Mouse (Mus musculus) thymus, postnatal 0 days (tissue): ENCODE data around the gene Olfr1408. TPM values are rescaled to one million over a fixed set of nuclear protein-coding genes. Genes with fewer than 3 reads are reported as not detected.

Experiments
- DNase-seq: peaks from one replicate; pipeline ENCODE4 v3.0.0-alpha.2; 2015; ENCODE audit warnings: low spot score
- polyA plus RNA-seq: library from polyadenylated mRNA; unstranded; fragments of >200 nt; fragmentation: Nextera tagmentation; extraction: Ambion mirVana; gene quantifications from 2 replicates; pipeline ENCODE4 v1.2.1, GENCODE M21; 2015

Gene Olfr1408
- not detected in 2 replicates for polyA plus RNA-seq

DNA sequence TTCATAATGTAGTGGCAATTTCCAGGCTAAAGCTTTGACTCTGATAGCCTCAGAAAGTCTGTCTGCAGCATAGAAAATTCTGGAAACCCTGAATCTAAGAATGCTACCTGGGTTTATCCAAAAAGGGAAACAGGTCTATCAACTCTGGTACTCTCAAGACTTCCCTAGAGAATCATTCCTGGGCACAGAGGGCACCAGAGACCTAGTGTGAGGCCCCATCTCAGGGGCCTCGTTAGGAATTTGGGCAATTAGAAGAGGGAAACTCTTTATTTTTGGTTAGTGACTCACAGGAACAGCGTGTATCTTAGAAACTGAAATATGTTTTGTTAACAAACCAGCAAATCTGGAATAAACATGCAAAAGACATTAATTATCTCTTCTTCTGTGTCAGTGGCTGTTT lies at the start of gene Olfr1408:
Gene Olfr1408 (minus strand): TSS at position 101 of the 400 bp plus-strand sequence.
- DNase-seq: no peak

DNA sequence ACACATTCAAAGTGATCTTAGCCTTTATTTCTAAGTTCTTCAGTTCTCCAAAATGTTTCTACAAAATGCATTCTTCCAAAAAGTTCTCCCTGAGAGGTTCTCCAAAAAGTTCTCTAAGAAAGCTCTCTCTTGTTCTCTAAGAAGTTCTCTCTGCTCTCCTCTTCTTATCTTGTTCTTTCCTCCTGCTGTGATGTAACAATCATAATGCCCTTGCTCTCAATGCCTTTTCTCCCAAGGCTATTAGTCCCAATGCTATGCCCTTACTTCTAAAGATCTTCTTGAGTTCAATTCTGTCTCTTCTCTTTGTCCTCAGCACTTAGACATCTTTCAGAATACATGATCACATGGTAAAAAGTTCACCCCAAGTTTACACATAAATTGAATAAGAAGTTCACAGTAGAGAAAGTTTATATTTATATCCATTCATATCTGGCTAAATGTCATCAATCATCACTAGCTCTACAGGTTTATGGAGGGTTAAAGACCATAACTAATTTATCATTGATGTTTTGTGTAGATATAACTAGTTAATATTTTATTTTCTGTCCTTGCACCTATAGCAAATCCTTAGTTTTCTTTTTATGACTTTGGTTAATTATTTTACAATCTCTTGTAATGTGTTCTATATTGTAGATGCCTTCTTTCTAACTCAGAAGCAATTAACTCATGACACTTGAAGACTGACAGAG lies 37.1 kb upstream of the Olfr1408 start:
- DNase-seq: no peak

Other genes with a start within 250 kb of the Olfr1408 start
- 0.13 TPM in 1 of 2 replicates, not detected in the other for gene Apcs, start 242.3 kb downstream of the Olfr1408 start, polyA plus RNA-seq
- not detected in 2 replicates for gene Olfr16, start 187.0 kb downstream of the Olfr1408 start, polyA plus RNA-seq
- gene Olfr1406, start 53.3 kb upstream of the Olfr1408 start, polyA plus RNA-seq: not detected in 2 replicates
- gene Olfr218, start 60.4 kb upstream of the Olfr1408 start, polyA plus RNA-seq: not detected in 2 replicates
- gene Olfr1404, start 75.0 kb upstream of the Olfr1408 start, polyA plus RNA-seq: not detected in 2 replicates
- 0.18 and 0.21 TPM in 2 replicates for gene Fcer1a, start 89.8 kb upstream of the Olfr1408 start, polyA plus RNA-seq
- gene Olfr418, start 128.6 kb upstream of the Olfr1408 start, polyA plus RNA-seq: not detected in 2 replicates
- 0.17 TPM in 1 of 2 replicates, not detected in the other for gene Mptx2, start 140.4 kb upstream of the Olfr1408 start, polyA plus RNA-seq
- 1.4 and 2.0 TPM in 2 replicates for gene Ackr1, start 196.4 kb upstream of the Olfr1408 start, polyA plus RNA-seq
- gene Aim2, start 213.5 kb upstream of the Olfr1408 start, polyA plus RNA-seq: 8.5 and 12.0 TPM in 2 replicates
- gene Cadm3, start 230.3 kb upstream of the Olfr1408 start, polyA plus RNA-seq: 0.26 and 0.42 TPM in 2 replicates